Mouse (Mus musculus) ES-E14 (cell line): ENCODE results near the gene Gjc3. TPM values are rescaled to one million over a fixed set of nuclear protein-coding genes. Genes with fewer than 3 reads are reported as not detected.

Source experiments
- DNase-seq: peaks from one replicate; pipeline ENCODE4 v3.0.0-alpha.2; 2013; ENCODE audit warnings: low read depth, low spot score
- H3K27ac ChIP-seq: 2 replicates; pipeline ENCODE4 v1.5.1; 2012; ENCODE audit warnings: low read depth, mild to moderate bottlenecking, low read length, moderate library complexity, mixed read lengths; ENCODE audit not compliant: poor library complexity, insufficient read depth, severe bottlenecking
- H3K36me3 ChIP-seq: 2 replicates; pipeline ENCODE4 v1.6.1; 2012; ENCODE audit warnings: mild to moderate bottlenecking, low read length, moderate library complexity, mixed read lengths; ENCODE audit not compliant: control insufficient read depth, poor library complexity, insufficient read depth, severe bottlenecking
- H3K4me1 ChIP-seq, 2 experiments: fragments of 150-350 bp in 1 of 2; sonication (generic) in 1 of 2; 2 replicates each; pipeline ENCODE4 v1.6.1; 2012; ENCODE audit warnings: low read length in 2 of 2, mild to moderate bottlenecking in 1 of 2, mixed read lengths in 1 of 2; ENCODE audit not compliant: control insufficient read depth in 2 of 2, insufficient read depth in 2 of 2, poor library complexity in 1 of 2
- H3K4me3 ChIP-seq, 2 experiments: fragments of 150-350 bp in 1 of 2; sonication (generic) in 1 of 2; 2 replicates each; pipeline ENCODE4 v1.5.1; 2012; ENCODE audit warnings: low read length in 2 of 2, low read depth in 1 of 2, mild to moderate bottlenecking in 1 of 2, mixed read lengths in 1 of 2; ENCODE audit not compliant: insufficient read depth in 1 of 2, poor library complexity in 1 of 2, severe bottlenecking in 1 of 2
- H3K9ac ChIP-seq: 2 replicates; pipeline ENCODE4 v1.6.1; 2012; ENCODE audit warnings: low read depth, mild to moderate bottlenecking, low read length, mixed read lengths; ENCODE audit not compliant: poor library complexity, insufficient read depth, severe bottlenecking
- H3K9me3 ChIP-seq: fragments of 150-350 bp; sonication (generic); 2 replicates; pipeline ENCODE4 v1.6.1; 2012; ENCODE audit warnings: low read depth, mild to moderate bottlenecking, low read length; ENCODE audit not compliant: control insufficient read depth, insufficient read depth
- CHD2 ChIP-seq: IDR thresholded peaks from 2 replicates; pipeline ENCODE4 v1.6.1; 2014; ENCODE audit warnings: mild to moderate bottlenecking, low read depth, low read length, inconsistent platforms
- HCFC1 ChIP-seq: IDR thresholded peaks from 2 replicates; pipeline ENCODE4 v1.6.1; 2012; ENCODE audit warnings: low read length, inconsistent platforms, borderline replicate concordance; ENCODE audit not compliant: insufficient read depth
- MAFK ChIP-seq: IDR thresholded peaks from 2 replicates; pipeline ENCODE4 v1.6.1; 2014; ENCODE audit warnings: mild to moderate bottlenecking, low read depth, low read length, inconsistent platforms; ENCODE audit not compliant: insufficient read depth
- ZC3H11A ChIP-seq: IDR thresholded peaks from 2 replicates; pipeline ENCODE4 v1.6.1; 2012; ENCODE audit warnings: low read depth, mild to moderate bottlenecking, inconsistent platforms, low read length, borderline replicate concordance
- ZNF384 ChIP-seq: IDR thresholded peaks from 2 replicates; pipeline ENCODE4 v1.6.1; 2012; ENCODE audit warnings: low read depth, low read length, inconsistent platforms
- in situ Hi-C, 2 experiments: fragments of 600-800 bp; cut with MboI; formaldehyde crosslinking; loops; one replicate each; pipeline ENCODE4 v1.15.1; 2025; ENCODE audit warnings: low sequenced_read_pairs in 2 of 2, inconsistent platforms in 1 of 2; ENCODE audit not compliant: unreplicated experiment in 2 of 2
- total RNA-seq: library from RNA; depleted of rRNA; stranded (reverse); fragments of 300-350 nt; gene quantifications from 2 replicates; pipeline ENCODE4 v1.2.3, GENCODE M21; 2012; rRNA removed

Gjc3 gene
- 0.04 TPM in 1 of 2 replicates, not detected in the other for total RNA-seq

DNA sequence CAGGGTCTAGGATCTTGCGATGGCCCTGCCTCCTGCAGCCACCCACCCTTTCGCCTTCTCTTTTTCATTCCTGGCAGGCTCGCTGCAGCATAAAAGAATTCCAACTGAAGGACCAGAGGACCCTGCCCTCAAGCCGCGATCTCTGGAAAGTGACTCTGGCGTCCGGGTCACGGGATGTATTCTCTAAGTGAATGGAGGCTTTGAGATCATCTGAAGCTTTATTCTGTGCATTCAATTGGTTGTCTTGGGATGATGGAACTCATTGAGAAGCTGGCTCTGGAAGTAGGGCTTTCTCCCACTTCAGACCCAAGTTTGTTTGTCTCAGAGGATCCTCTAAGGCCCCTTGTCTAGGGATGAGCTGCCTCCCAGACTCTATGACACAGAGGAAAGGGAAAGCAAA is at the start of gene Gjc3:
TSS of gene Gjc3 (minus strand) at position 154 of the 400 bp plus-strand sequence.
- no peak within 1 kb of the TSS for H3K4me3 ChIP-seq
- H3K36me3 ChIP-seq = no peaks in the 10 kb centered on the region
- H3K9me3 ChIP-seq = no peaks in the 10 kb centered on the region
- TF ChIP-seq MAFK = no peak
- TF ChIP-seq ZC3H11A = no peak
- no peak for TF ChIP-seq CHD2
- TF ChIP-seq ZNF384 = no peak
- no peak for TF ChIP-seq HCFC1
- H3K9ac ChIP-seq = no peak within 1 kb of the TSS
- in situ Hi-C loops = no loop called here
- DNase-seq = no peak
- H3K27ac ChIP-seq = no peak within 1 kb of the TSS
- no peaks in the 10 kb centered on the region for H3K4me1 ChIP-seq

DNA sequence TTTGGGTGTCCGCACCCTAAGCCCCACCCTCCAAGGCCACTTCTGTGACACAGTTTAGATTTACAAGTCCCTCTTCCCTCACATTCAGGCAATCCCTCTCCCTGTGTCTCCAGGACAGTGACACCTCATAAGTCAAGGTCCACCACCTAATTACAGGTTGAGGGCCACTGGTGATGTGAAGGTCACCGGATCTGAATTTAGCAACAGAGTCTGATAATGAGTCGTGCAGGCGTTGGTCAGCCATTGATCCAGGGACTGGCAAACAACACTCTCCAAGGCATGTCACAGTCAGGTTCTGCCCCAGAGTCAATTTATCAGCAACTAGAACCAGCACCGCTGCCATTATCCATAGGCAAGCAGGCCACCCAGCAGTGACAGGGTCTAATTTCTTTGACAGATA is 49.5 kb upstream of the Gjc3 start:
- Histone ChIP-seq H3K9me3 (no peaks in the 10 kb centered on the region), H3K4me3 (no peak overlapping the region), H3K27ac (no peak overlapping the region), H3K9ac (no peak overlapping the region), H3K4me1 (no peaks in the 10 kb centered on the region), H3K36me3 (no peaks in the 10 kb centered on the region)
- in situ Hi-C loops = no loop called here
- no peak for TF ChIP-seq ZC3H11A
- no peak for TF ChIP-seq ZNF384
- no peak for TF ChIP-seq HCFC1
- no peak for TF ChIP-seq CHD2
- no peak for TF ChIP-seq MAFK
- no peak for DNase-seq

DNA sequence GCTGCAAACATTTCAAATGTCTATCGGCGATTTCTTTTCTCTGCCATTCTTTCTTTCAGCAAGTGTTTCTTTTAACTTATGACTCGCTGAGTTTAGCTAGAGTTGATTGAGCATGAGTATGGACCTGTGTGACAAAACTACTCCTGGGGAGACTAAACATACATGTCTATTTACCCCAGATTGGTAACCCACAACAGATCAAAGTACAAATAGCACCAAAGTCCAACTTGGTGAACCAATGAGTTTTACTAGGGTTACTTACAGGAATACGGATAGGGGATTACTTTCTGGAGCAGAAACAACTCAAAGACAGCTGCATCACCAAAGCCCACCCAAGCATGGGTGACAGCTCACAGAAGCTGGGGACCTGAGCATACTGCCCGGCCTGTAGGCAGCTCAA is 46.5 kb upstream of the Gjc3 start:
- H3K4me3 ChIP-seq = no peak overlapping the region
- no peak overlapping the region for H3K27ac ChIP-seq
- no peaks in the 10 kb centered on the region for H3K4me1 ChIP-seq
- no peaks in the 10 kb centered on the region for H3K36me3 ChIP-seq
- no peak for TF ChIP-seq ZC3H11A
- in situ Hi-C loops = no loop called here
- no peaks in the 10 kb centered on the region for H3K9me3 ChIP-seq
- no peak overlapping the region for H3K9ac ChIP-seq
- no peak for DNase-seq

DNA sequence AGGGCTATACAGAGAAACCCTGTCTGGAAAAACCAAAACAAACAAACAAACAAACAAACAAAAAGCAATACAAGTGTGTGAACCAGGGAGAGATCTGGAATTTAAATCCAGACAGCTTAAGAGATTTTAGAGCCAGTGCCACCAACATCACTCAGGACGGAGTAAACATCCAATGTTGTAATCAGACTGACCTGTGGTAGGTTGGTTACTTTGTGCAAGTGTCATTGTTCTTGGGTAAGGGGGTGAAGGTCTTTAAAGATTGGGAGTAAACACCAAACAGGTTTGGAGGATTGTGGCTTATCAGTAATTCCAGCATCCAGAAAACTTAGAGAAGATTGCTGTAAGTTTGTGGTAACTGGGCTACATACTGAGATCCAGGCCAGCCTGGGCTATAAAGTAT is 23.5 kb upstream of the Gjc3 start:
- H3K27ac ChIP-seq = no peak overlapping the region
- DNase-seq = no peak
- H3K36me3 ChIP-seq = no peaks in the 10 kb centered on the region
- H3K4me3 ChIP-seq = no peak overlapping the region
- H3K4me1 ChIP-seq = no peaks in the 10 kb centered on the region
- no peak for TF ChIP-seq MAFK
- no peak for TF ChIP-seq ZNF384
- no peak for TF ChIP-seq ZC3H11A
- TF ChIP-seq CHD2 = no peak
- in situ Hi-C loops = no loop called here
- no peaks in the 10 kb centered on the region for H3K9me3 ChIP-seq
- no peak overlapping the region for H3K9ac ChIP-seq

DNA sequence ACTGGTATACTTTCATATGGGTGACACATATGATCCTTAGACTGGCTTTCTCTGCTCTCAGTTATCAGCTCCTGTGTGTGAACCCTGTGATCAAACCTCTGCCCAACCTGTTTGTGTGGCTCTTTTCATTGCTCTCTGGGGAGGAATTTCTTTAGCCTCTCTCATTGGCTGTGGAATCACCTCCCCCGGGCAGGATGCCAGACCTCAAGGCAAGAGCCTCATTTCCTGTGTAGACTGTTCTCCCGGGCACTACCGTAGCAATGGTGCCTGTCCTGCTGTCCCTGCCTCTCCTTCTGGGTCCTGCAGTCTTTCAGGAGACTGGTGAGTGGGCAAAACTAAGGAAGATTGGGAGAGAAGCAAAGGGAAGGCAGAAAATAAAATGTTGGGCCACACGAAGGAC is 18.4 kb upstream of the Gjc3 start, which contains the start of gene Azgp1:
TSS of gene Azgp1 (plus strand) at position 221 of the 400 bp plus-strand sequence.
- Histone ChIP-seq H3K9ac (no peak within 1 kb of the TSS), H3K27ac (no peak within 1 kb of the TSS), H3K9me3 (no peaks in the 10 kb centered on the region), H3K4me1 (no peaks in the 10 kb centered on the region), H3K36me3 (no peaks in the 10 kb centered on the region), H3K4me3 (no peak within 1 kb of the TSS)
- TF ChIP-seq ZC3H11A = no peak
- no peak for TF ChIP-seq ZNF384
- no peak for TF ChIP-seq MAFK
- TF ChIP-seq HCFC1 = no peak
- TF ChIP-seq CHD2 = no peak
- in situ Hi-C loops = no loop called here
- no peak for DNase-seq
